Mouse (Mus musculus): ENCODE measurements around the gene Gm30302. TPM values are rescaled to one million over a fixed set of nuclear protein-coding genes. Genes with fewer than 3 reads are reported as not detected.

Gm30302 gene
- not detected in 2 replicates for polyA plus RNA-seq (2015; fragmentation: Nextera tagmentation; extraction: Ambion mirVana)

DNA sequence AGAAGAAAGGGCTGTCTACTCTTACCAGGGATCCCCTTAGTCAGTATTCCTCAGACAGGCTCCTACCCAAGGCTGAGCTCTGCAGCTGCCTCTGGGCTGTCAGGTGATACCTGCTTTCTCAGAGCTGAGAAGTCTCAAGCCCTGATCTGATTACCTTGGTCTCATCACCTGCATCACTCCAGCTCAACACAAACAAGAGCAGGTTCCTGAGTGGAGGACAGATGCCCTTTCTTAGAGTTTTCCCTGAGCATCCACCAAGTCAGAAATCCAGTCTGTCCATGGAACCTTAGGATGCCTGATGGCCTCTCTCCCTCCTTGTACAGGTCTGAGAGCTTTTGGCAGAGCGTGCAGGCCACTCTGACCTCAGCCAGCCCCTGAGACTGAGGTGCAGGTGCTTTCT, at the start of gene Gm30302:
Gene Gm30302, minus strand, starts transcription at position 101 of the 400 bp plus-strand sequence.
- H3K9me3 ChIP-seq, result no peaks in the 10 kb centered on the region
- no peaks in the 10 kb centered on the region for H3K4me1 ChIP-seq (replicated peaks)
- no peak for ATAC-seq (ENCODE audit: low read depth)
- H3K4me3 ChIP-seq, result no peak within 1 kb of the TSS
- H3K36me3 ChIP-seq, result no peaks in the 10 kb centered on the region
- no peaks in the 10 kb centered on the region for H3K27me3 ChIP-seq
- WGBS, result 95% methylated on average over 1 of the region's 1 CpGs
- no peak within 1 kb of the TSS for H3K4me2 ChIP-seq
- no peak within 1 kb of the TSS for H3K9ac ChIP-seq
- H3K27ac ChIP-seq (replicated peaks), result no peak within 1 kb of the TSS

DNA sequence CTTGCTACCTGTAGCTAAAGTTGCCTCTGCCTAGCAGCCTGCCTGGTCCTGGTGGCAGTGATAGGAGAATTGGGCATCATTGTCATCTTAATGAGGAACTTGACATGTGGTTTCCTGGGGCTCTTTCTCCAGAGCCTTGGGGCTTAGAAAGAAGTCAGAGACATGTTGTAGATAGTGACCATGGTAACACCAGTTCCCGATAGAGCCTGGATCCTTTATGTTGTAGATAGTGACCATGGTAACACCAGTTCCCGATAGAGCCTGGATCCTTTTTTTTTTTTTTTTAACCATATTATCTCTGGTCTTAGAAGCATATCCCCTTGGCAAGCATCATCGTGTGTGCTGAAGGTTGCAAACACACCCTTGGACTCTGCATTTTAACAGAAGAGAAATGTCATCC, 48.0 kb upstream of the Gm30302 start:
- H3K4me3 ChIP-seq, result no peak overlapping the region
- H3K27ac ChIP-seq (replicated peaks), result no peak overlapping the region
- 92% methylated on average over 3 of the region's 3 CpGs for WGBS
- H3K9me3 ChIP-seq, result no peaks in the 10 kb centered on the region
- no peak overlapping the region for H3K9ac ChIP-seq
- no peak overlapping the region for H3K4me2 ChIP-seq
- no peaks in the 10 kb centered on the region for H3K4me1 ChIP-seq (replicated peaks)
- ATAC-seq (ENCODE audit: low read depth), result no peak
- no peaks in the 10 kb centered on the region for H3K27me3 ChIP-seq
- no peaks in the 10 kb centered on the region for H3K36me3 ChIP-seq

DNA sequence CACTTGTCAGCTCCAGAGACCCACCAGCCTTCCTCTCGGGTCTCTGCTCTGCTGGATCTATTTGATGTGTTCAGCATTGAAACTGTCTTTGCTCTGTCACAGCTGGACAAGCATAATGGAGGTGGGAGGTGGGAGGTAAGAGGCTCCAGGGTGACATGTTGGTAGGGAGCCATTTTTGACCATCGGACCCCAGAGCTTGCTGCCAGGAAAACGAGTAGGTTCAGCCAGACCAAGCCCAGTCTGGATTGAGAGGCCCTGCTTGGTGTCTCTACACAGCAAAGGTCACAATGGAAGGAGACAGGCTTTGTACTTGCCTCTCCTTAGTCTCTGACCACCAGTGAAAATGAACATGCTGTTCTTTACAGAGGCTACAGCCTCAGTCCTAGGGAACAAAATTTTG, 47.3 kb upstream of the Gm30302 start:
- WGBS, result 78% methylated on average over 3 of the region's 3 CpGs
- no peaks in the 10 kb centered on the region for H3K36me3 ChIP-seq
- peaks cover 4% of the 10 kb centered on the region; the same call in 1 of the 2 replicates for H3K9me3 ChIP-seq
- H3K4me3 ChIP-seq, result no peak overlapping the region
- no peak overlapping the region for H3K27ac ChIP-seq (replicated peaks)
- no peak overlapping the region for H3K4me2 ChIP-seq
- no peaks in the 10 kb centered on the region for H3K27me3 ChIP-seq
- H3K4me1 ChIP-seq (replicated peaks), result no peaks in the 10 kb centered on the region
- ATAC-seq (ENCODE audit: low read depth), result no peak
- H3K9ac ChIP-seq, result no peak overlapping the region

DNA sequence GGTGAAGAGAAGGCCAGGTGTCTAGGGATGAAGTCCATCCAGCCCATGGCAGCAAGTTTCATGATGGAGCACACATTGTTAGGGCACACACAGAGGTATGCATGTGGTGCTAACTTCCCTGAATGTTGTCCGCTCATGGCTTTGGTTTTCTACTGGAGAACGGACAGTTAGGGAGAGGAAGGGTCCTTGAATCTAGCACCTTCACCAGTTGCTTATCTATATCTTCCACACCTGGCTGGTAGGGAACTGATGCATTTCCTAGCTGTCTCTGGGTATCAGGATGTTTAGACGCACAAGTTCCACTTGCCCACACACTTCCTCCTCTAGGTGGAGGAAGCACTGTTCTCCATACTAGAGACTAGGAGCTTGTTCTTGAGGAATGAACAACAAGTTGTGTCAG, 46.9 kb upstream of the Gm30302 start:
- no peak for ATAC-seq (ENCODE audit: low read depth)
- Histone ChIP-seq H3K4me2 (no peak overlapping the region), H3K36me3 (no peaks in the 10 kb centered on the region), H3K4me3 (no peak overlapping the region), H3K4me1 (replicated peaks) (no peaks in the 10 kb centered on the region), H3K27ac (replicated peaks) (no peak overlapping the region), H3K9ac (no peak overlapping the region), H3K27me3 (no peaks in the 10 kb centered on the region), H3K9me3 (peaks cover 6% of the 10 kb centered on the region; the same call in 1 of the 2 replicates)
- WGBS, result 96% methylated on average over 3 of the region's 3 CpGs

DNA sequence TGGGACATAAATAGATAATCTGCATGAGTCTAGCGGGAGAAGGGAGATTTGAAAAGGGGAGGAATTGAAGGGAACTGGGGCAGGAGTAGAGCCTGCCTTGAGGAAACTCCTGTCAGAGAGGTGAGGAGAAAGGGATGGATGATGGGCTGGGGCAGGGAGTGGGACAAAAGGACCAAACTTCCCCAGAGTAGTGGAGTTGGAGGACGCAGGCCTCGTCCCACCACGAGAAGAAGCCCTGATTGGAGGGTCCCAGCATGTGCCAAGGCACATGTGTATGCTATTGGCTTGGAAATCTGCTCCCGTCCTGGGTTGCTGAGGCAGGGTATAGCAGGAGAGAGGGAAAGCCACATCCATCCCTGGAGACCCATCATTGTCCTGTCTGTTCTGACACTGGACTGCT, 45.3 kb upstream of the Gm30302 start:
- no peaks in the 10 kb centered on the region for H3K36me3 ChIP-seq
- no peak overlapping the region for H3K4me3 ChIP-seq
- ATAC-seq (ENCODE audit: low read depth), result no peak
- WGBS, result 84% methylated on average over 5 of the region's 5 CpGs
- no peak overlapping the region for H3K27ac ChIP-seq (replicated peaks)
- no peaks in the 10 kb centered on the region for H3K4me1 ChIP-seq (replicated peaks)
- H3K9ac ChIP-seq, result no peak overlapping the region
- no peaks in the 10 kb centered on the region for H3K27me3 ChIP-seq
- H3K4me2 ChIP-seq, result no peak overlapping the region
- H3K9me3 ChIP-seq, result peaks cover 6% of the 10 kb centered on the region; the same call in 1 of the 2 replicates

DNA sequence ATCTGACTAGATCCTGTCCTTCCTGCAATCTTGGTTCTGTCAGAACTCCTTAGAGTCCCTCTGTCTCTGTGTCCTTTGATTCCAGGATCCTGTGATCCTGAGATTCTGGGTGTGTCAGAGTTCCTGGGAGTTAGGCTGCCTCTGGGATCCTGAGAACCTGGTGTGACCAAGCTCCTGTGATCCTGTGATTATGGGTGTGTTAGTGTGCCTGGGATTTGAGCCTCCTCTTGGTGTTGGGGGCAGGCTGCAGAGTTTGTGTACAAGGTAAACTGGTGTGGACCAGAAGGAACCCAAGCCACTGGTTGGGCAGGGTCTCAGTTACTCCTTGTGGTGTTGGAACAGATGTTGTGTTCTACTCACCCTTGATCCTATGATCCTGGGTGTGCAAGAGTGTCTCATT, 42.4 kb upstream of the Gm30302 start:
- Histone ChIP-seq H3K4me1 (replicated peaks) (no peaks in the 10 kb centered on the region), H3K4me2 (no peak overlapping the region), H3K9ac (no peak overlapping the region), H3K27me3 (no peaks in the 10 kb centered on the region), H3K4me3 (no peak overlapping the region), H3K36me3 (no peaks in the 10 kb centered on the region), H3K27ac (replicated peaks) (no peak overlapping the region), H3K9me3 (peaks cover 12% of the 10 kb centered on the region)
- no peak for ATAC-seq (ENCODE audit: low read depth)

DNA sequence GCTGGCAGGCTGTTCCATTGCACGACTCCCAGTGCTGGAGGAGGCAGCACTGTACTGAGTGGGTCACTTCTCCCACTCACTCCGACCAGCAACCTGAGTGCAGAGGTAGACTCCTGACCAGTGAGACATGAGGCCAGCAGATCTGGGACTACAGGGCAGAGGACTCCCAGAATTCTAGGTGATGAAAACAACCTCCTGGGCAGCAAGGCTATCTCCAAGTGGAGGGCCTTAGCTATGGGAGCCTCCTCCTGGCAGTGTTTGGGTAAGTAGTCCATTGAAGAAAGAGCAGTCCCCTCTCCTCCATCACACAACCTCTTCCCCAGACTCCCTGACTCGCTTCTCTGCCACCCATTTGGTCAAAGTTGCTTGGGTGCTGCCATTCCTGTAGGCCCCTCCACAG, 31.6 kb upstream of the Gm30302 start:
- Histone ChIP-seq H3K4me1 (replicated peaks) (no peaks in the 10 kb centered on the region), H3K27ac (replicated peaks) (no peak overlapping the region), H3K4me2 (no peak overlapping the region), H3K9me3 (no peaks in the 10 kb centered on the region), H3K36me3 (no peaks in the 10 kb centered on the region), H3K9ac (no peak overlapping the region), H3K27me3 (no peaks in the 10 kb centered on the region), H3K4me3 (no peak overlapping the region)
- no peak for ATAC-seq (ENCODE audit: low read depth)
- WGBS, result 85% methylated on average over 3 of the region's 3 CpGs

DNA sequence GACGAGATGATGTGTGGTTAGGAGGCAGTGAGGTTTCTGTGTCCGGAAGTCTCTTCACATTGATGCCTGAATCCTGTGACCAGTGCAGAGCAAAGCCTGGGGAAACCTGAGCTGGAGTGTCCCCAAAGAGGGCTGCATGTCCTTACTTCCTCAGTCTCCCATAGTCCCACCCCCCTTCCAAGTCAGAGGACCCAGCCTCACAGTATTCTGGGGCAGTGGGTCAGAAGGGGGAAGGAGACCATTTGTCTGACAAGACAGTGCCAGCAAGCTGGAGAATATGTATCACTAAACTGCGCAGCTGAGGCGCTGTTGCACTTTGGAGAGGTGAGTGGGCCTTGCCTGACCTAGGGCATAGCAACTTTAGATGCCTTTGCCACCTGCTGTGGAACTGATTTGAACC, 26.5 kb upstream of the Gm30302 start:
- WGBS, result 90% methylated on average over 4 of the region's 4 CpGs
- ATAC-seq (ENCODE audit: low read depth), result no peak

DNA sequence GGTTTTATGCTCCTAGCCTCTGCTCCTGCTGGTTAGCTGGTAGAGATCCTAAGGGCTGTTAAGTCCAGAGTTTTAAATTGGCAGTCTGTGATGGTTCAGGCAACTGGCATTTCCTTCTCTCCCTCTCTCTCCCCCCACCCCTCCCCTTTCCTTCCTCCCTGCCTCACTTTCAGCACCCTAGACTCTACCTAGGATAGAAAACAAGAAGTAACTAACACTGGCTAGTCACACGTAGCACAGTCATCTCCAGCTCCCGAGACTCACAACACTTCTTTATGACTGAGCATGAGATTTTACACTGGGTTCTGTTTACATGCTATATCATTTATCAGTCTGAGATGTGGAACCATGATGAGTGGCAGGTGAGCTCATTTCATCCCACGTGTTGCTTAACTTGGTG, 16.2 kb upstream of the Gm30302 start:
- no peak overlapping the region for H3K4me3 ChIP-seq
- no peak overlapping the region for H3K9ac ChIP-seq
- ATAC-seq (ENCODE audit: low read depth), result no peak
- no peaks in the 10 kb centered on the region for H3K36me3 ChIP-seq
- no peaks in the 10 kb centered on the region for H3K4me1 ChIP-seq (replicated peaks)
- H3K9me3 ChIP-seq, result peaks cover 14% of the 10 kb centered on the region; the same call in 1 of the 2 replicates
- WGBS, result 89% methylated on average over 3 of the region's 3 CpGs
- H3K27me3 ChIP-seq, result no peaks in the 10 kb centered on the region
- no peak overlapping the region for H3K27ac ChIP-seq (replicated peaks)
- no peak overlapping the region for H3K4me2 ChIP-seq

More for the DNA sequence above, 26.5 kb upstream of the Gm30302 start:
- Histone ChIP-seq H3K9ac (no peak overlapping the region), H3K9me3 (no peaks in the 10 kb centered on the region), H3K27ac (replicated peaks) (no peak overlapping the region), H3K36me3 (no peaks in the 10 kb centered on the region), H3K4me1 (replicated peaks) (no peaks in the 10 kb centered on the region), H3K27me3 (no peaks in the 10 kb centered on the region), H3K4me3 (no peak overlapping the region), H3K4me2 (no peak overlapping the region)

DNA sequence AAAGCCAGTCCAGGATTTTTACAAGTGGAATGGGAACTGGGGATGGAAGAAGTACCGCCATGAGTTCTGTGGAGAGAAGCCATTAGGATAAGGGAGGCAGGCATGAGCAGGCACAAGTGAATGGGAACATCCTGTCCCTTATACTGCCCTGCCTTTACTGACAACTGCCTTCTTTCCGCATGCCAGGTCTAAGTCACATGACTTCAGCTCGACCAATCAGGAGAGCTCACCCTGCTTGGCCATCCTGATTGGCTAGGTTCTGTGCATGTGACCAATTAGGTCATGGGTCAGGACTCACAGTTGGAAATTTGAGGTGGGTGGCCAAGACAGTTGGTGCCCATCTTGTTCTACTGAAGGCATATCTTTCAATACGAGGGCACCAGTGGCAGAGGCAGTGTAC, 15.6 kb upstream of the Gm30302 start:
- WGBS, result 88% methylated on average over 4 of the region's 4 CpGs
- no peak for ATAC-seq (ENCODE audit: low read depth)
- H3K27me3 ChIP-seq, result no peaks in the 10 kb centered on the region
- H3K9ac ChIP-seq, result no peak overlapping the region
- no peak overlapping the region for H3K4me3 ChIP-seq
- no peaks in the 10 kb centered on the region for H3K4me1 ChIP-seq (replicated peaks)
- no peak overlapping the region for H3K27ac ChIP-seq (replicated peaks)
- H3K36me3 ChIP-seq, result no peaks in the 10 kb centered on the region
- peaks cover 14% of the 10 kb centered on the region; the same call in 1 of the 2 replicates for H3K9me3 ChIP-seq
- H3K4me2 ChIP-seq, result no peak overlapping the region

DNA sequence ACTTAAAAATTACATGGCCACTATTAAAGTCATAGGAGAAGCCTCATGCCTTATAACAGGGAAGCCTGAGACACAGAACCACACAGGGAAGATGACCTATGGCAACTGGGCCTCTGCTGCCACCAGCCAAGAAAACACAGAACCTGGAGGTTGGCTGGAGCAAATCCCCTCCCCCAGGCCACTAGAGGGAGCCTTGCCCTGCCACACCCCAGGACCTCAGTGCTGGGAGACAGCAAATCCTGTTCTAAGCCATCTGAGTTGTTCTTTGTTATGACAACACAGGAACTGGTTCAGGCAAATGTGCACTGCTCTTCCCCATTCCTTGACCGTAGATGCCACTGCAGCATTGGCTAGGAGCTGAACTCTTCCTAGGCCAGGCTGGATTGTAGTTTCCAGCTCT, 8.3 kb upstream of the Gm30302 start:
- Histone ChIP-seq H3K4me1 (replicated peaks) (no peaks in the 10 kb centered on the region), H3K9ac (no peak overlapping the region), H3K4me3 (no peak overlapping the region), H3K9me3 (no peaks in the 10 kb centered on the region), H3K4me2 (no peak overlapping the region), H3K27me3 (no peaks in the 10 kb centered on the region), H3K27ac (replicated peaks) (no peak overlapping the region), H3K36me3 (no peaks in the 10 kb centered on the region)
- WGBS, result 93% methylated on average over 1 of the region's 1 CpGs
- no peak for ATAC-seq (ENCODE audit: low read depth)

DNA sequence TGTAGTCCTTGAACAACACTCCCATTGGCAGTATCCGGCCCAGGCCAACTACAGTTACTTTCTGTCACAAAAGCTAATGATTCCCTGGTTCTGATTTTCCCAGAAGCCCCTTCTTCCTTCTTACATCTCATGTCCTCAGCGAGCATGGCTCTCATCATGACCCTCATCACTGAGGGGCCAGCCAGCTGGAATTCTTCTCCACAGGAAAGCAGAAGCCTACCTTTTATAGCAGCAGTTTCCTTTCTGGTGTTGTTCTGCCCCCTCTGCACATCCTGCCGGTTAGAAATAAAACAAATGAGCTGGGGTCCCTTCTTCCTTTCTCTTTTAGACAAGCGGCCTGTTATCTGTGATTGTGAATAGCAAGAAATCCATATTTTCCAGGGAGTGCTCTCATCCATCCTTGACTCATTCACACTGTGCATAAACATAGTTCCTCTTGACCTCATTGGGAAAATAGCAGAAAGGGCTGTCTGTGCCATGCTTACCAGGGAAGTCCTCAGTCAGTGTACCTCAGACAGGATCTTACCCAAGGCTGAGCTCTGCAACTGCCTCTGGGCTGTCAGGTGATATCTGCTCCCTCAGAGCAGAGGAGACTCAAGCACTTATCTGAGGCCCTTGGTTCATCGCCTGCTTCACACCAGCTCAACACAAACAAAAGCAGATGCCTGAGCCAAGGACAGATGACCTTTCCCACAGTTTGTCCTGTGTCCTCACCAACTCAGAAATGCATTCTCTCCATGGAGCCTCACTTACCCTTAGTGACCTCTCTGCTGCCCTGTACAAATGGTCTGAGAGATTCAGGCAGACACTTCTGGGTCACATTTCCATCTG, 10.0 kb downstream of the Gm30302 start:
- H3K9me3 ChIP-seq, result no peaks in the 10 kb centered on the region
- H3K4me1 ChIP-seq (replicated peaks), result no peaks in the 10 kb centered on the region
- H3K36me3 ChIP-seq, result no peaks in the 10 kb centered on the region
- H3K27me3 ChIP-seq, result no peaks in the 10 kb centered on the region
- ATAC-seq (ENCODE audit: low read depth), result no peak
- WGBS, result 62% methylated on average over 5 of the region's 5 CpGs
- no peak overlapping the region for H3K4me2 ChIP-seq
- no peak overlapping the region for H3K9ac ChIP-seq
- no peak overlapping the region for H3K27ac ChIP-seq (replicated peaks)
- H3K4me3 ChIP-seq, result no peak overlapping the region

DNA sequence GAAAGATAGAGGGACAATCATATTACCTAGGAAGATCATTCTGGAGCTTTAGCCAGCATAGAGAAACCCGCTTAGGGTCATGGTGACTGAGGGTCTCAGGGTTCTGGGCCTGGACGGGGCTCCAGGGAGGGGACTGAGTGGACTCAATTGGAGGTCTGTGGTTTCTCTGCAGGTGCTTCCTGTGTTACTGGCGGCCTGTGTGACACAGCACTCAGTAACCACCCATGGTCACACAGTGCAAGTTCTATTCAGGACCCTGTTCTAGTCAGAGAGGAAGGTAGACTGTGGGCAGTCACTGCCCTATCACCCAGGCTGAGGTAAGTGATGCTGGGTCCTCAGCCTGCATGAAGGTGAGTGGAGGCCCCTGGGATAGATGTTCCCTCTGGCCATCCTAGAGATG, 14.9 kb downstream of the Gm30302 start:
- no peak overlapping the region for H3K4me3 ChIP-seq
- H3K9ac ChIP-seq, result no peak overlapping the region
- no peak for ATAC-seq (ENCODE audit: low read depth)
- H3K4me1 ChIP-seq (replicated peaks), result no peaks in the 10 kb centered on the region
- H3K9me3 ChIP-seq, result no peaks in the 10 kb centered on the region
- no peaks in the 10 kb centered on the region for H3K36me3 ChIP-seq
- H3K27me3 ChIP-seq, result no peaks in the 10 kb centered on the region
- 73% methylated on average over 3 of the region's 3 CpGs for WGBS
- H3K27ac ChIP-seq (replicated peaks), result no peak overlapping the region
- H3K4me2 ChIP-seq, result no peak overlapping the region
